ENCODE assay signal across 10 mouse cellular contexts in genomic region chr17:90962904-90963531, GRCm38 (mm10).
DNase-seq lines count a peak whose midpoint lies in the region; ATAC-seq and TF ChIP-seq lines count a peak whose summit lies in the region.
"Had no signal": no experiment of that assay in that cellular context is flagged by ENCODE, and none has a peak within 500 bp of the region (broad histone marks: within the 10 kb centered on the region; RNA-seq: fewer than 3 reads in every experiment).

No protein-coding gene starts in this region.

- no peak overlapping the region for H3K4me2 ChIP-seq in forebrain, embryonic 16.5 days (ENCODE audit: low read length)
- H3K4me2 ChIP-seq in lung, postnatal 0 days (replicated peaks; ENCODE audit: low read depth, low read length) = no peak overlapping the region

- no peaks in the 10 kb centered on the region for H3K27me3 ChIP-seq in forebrain, embryonic 16.5 days (replicated peaks; ENCODE audit: control insufficient read depth, insufficient read depth, low read length)
- H3K27me3 ChIP-seq in lung, postnatal 0 days (replicated peaks; ENCODE audit: insufficient read depth, low read length) = no peaks in the 10 kb centered on the region
- H3K27me3 ChIP-seq: Patski had no signal

- H3K27ac ChIP-seq in gastrocnemius, adult 2 months = no peak overlapping the region
- no peak overlapping the region for H3K27ac ChIP-seq in forebrain, embryonic 16.5 days (ENCODE audit: low read length)
- H3K27ac ChIP-seq in lung, postnatal 0 days (ENCODE audit: low read length) = no peak overlapping the region

- no peak for TF ChIP-seq EP300 in lung, postnatal 0 days (IDR thresholded peaks at IDR 0.05)

- intact Hi-C loops in gastrocnemius, adult 2 months (cut with DNase I) = no loop called here

- no peak overlapping the region for H3K9ac ChIP-seq in forebrain, embryonic 16.5 days (replicated peaks; ENCODE audit: low read depth, low read length)
- no peak overlapping the region for H3K9ac ChIP-seq in lung, postnatal 0 days (replicated peaks; ENCODE audit: low read depth)

- no peaks in the 10 kb centered on the region for H3K36me3 ChIP-seq in forebrain, embryonic 16.5 days (ENCODE audit: control insufficient read depth, insufficient read depth)
- H3K36me3 ChIP-seq in lung, postnatal 0 days (ENCODE audit: insufficient read depth, low read length) = no peaks in the 10 kb centered on the region

- H3K4me3 ChIP-seq in gastrocnemius, adult 2 months = no peak overlapping the region
- no peak overlapping the region for H3K4me3 ChIP-seq in forebrain, embryonic 16.5 days (replicated peaks; ENCODE audit: low read length)
- H3K4me3 ChIP-seq in lung, postnatal 0 days (ENCODE audit: low read depth, low read length) = no peak overlapping the region
- H3K4me3 ChIP-seq: myocyte had no signal

- no peaks in the 10 kb centered on the region for H3K4me1 ChIP-seq in forebrain, embryonic 16.5 days (replicated peaks; ENCODE audit: control insufficient read depth, insufficient read depth, low read length)
- H3K4me1 ChIP-seq in lung, postnatal 0 days (ENCODE audit: insufficient read depth, low read depth, low read length) = no peaks in the 10 kb centered on the region

- TF ChIP-seq CTCF in gastrocnemius, adult 2 months (IDR thresholded peaks at IDR 0.05) = peak; percentile 16; the same call in 1 of the 2 replicates
- peak; percentile 56 for TF ChIP-seq CTCF in lung, postnatal 0 days (IDR thresholded peaks at IDR 0.05)

- 59% methylated on average over 4 of the region's 4 CpGs for WGBS in forebrain, embryonic 16.5 days
- 43% methylated on average over 4 of the region's 4 CpGs for WGBS in lung, postnatal 0 days

- peak; percentile 54; the same call in 1 of the 2 replicates for ATAC-seq in forebrain, embryonic 16.5 days
- no peak for ATAC-seq in lung, postnatal 0 days
- ATAC-seq: Patski had no signal

- peak; percentile 13 for DNase-seq in gastrocnemius, adult 2 months
- no peak for DNase-seq in gastrocnemius, adult 8-10 months (ENCODE audit: low spot score in 2 of 2)
- peak; percentile 1 to 9 for DNase-seq in urinary bladder, adult 18-20 months (ENCODE audit: low spot score in 2 of 2)
- DNase-seq in urinary bladder, postnatal 10 days (ENCODE audit: low spot score) = no peak
- peak; percentile 27 for DNase-seq in lung, postnatal 0 days (ENCODE audit: low spot score)
- DNase-seq in urinary bladder, adult 2 months (ENCODE audit: low spot score) = peak; percentile 20
- DNase-seq in MN1 (ENCODE audit: low spot score) = no peak

- H3K9me3 ChIP-seq in forebrain, embryonic 16.5 days (ENCODE audit: control insufficient read depth, low read length) = no peaks in the 10 kb centered on the region
- no peaks in the 10 kb centered on the region for H3K9me3 ChIP-seq in lung, postnatal 0 days (ENCODE audit: low read length)

Comparison
In these comparisons a context has a peak if more than half of its experiments do, and no peak if none do; other contexts are left out.
1. DNase-seq: peak in gastrocnemius, adult 2 months (single experiment), urinary bladder, adult 18-20 months (2 of 2), lung, postnatal 0 days (single experiment) and urinary bladder, adult 2 months (single experiment); none in gastrocnemius, adult 8-10 months (0 of 2), urinary bladder, postnatal 10 days (single experiment) and MN1 (single experiment).